Mouse (Mus musculus) frontal cortex, postnatal 10 days (tissue): Measurements from ENCODE around the gene Setd1b.
"Not testable (repeated sequence)": the region's sequence is repeated elsewhere in the genome, so short reads cannot be mapped to it uniquely, and the experiment has no call there.

ENCODE experiments used
- DNase-seq, 2 experiments: peaks; one replicate each; pipeline ENCODE4 v3.0.0; 2022; ENCODE audit warnings: low spot score in 2 of 2, mixed read lengths in 1 of 2

The Setd1b gene

GRCm38 (mm10) chr5:123201987-123202386 is 60.0 kb downstream of the Setd1b start:
- DNase-seq, result no peak

GRCm38 (mm10) chr5:123202771-123203170 is 60.8 kb downstream of the Setd1b start:
- DNase-seq, result not testable (repeated sequence)

DNA sequence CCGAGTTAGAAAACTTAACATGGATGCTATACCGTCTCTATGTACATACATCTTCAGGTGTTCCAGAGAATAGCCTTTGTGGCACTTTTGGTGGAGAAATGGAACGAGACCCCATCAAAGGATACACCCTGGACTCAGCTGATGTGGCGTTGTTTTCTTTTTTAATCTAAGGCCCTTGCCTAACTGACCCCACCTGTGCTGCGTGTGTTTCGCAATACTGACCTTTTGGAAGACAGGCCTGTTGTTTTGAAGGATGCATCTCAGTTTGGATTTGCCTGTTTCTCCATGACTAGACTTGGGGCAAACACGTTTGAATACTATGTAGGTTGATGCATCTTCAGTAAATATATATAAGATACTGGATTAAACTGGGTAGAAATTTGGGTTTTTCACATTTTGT is 61.6 kb downstream of the Setd1b start:
- DNase-seq, result not testable (repeated sequence)
